Mouse (Mus musculus): Measurements from ENCODE around the gene Kcna10. TPM values are rescaled to one million over a fixed set of nuclear protein-coding genes. Genes with fewer than 3 reads are reported as not detected.

Gene Kcna10
- polyA plus RNA-seq, 1 experiment, result not detected

DNA sequence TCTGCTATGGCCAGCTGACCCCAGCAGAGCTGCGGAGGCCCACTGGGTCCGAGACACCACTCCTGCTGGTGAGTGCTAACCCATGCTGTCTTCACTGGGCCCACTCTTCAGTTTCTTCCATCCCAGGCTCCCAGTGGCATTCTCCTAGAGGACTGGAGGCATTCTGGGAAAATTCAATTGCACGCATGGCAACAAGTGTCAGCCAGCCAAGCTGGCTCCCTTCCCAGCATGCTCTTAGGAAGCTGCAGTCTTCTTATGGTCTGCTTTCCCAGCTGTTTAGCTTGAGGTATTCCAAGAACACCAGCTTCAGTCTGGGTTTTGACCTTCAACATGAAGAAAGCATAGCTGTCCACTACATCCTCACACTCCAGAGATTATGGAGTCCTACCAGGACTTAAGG is 322 bp downstream of the Kcna10 start:
- H3K79me2 ChIP-seq (ENCODE audit: control insufficient read depth, insufficient read depth), result no peaks in the 10 kb centered on the region
- H3ac ChIP-seq (ENCODE audit: control insufficient read depth, insufficient read length, low read depth), result no peak overlapping the region
- H3K27me3 ChIP-seq (ENCODE audit: control insufficient read depth, insufficient read depth, insufficient read length), result peaks cover 41% of the 10 kb centered on the region
- no peak for TF ChIP-seq CTCF (IDR thresholded peaks at IDR 0.05; ENCODE audit: control insufficient read depth, insufficient read depth, insufficient read length)
- no peak for TF ChIP-seq FOSL1 (IDR thresholded peaks at IDR 0.05; ENCODE audit: insufficient read depth, low read length, poor library complexity, severe bottlenecking)
- no peak for TF ChIP-seq MYOG (IDR thresholded peaks at IDR 0.05; ENCODE audit: control insufficient read depth, extremely low read depth, insufficient read length)
- no peak for TF ChIP-seq MYOD1 (IDR thresholded peaks at IDR 0.05; ENCODE audit: control insufficient read depth, insufficient read length, low read depth)
- TF ChIP-seq CEBPB (IDR thresholded peaks at IDR 0.05; ENCODE audit: low read depth), result no peak
- TF ChIP-seq USF1 (IDR thresholded peaks at IDR 0.05; ENCODE audit: low read depth), result no peak
- TF ChIP-seq MAX (IDR thresholded peaks at IDR 0.05), result no peak
- no peaks in the 10 kb centered on the region for H3K36me3 ChIP-seq (ENCODE audit: control insufficient read depth, insufficient read depth)
- no peaks in the 10 kb centered on the region for H3K79me3 ChIP-seq (ENCODE audit: low read depth)
- no peak overlapping the region for H3K4me3 ChIP-seq (ENCODE audit: insufficient read depth, poor library complexity, severe bottlenecking)

DNA sequence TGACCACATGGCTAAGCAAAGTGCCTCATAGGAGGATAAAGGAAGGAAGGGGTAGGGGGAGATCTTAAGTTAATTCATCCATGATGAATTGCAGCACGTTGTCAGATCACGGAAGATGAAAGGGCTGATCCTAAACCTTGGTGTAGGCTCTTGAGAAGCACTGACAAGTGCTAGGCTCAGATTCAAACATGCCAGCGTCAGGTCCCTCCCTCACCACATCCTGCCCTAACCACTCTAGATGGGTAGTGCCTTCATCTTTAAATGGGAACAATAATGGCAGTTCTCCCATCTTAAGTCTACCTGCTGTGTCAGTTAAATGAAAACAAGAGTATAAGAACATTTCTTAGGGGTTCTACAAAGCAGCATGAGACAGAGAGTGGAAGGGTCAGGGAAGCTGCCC is 2.7 kb downstream of the Kcna10 start:
- TF ChIP-seq MAX (IDR thresholded peaks at IDR 0.05) (no peak), MYOD1 (IDR thresholded peaks at IDR 0.05; ENCODE audit: control insufficient read depth, insufficient read length, low read depth) (no peak), USF1 (IDR thresholded peaks at IDR 0.05; ENCODE audit: low read depth) (no peak), CTCF (IDR thresholded peaks at IDR 0.05; ENCODE audit: control insufficient read depth, insufficient read depth, insufficient read length) (no peak), FOSL1 (IDR thresholded peaks at IDR 0.05; ENCODE audit: insufficient read depth, low read length, poor library complexity, severe bottlenecking) (no peak), CEBPB (IDR thresholded peaks at IDR 0.05; ENCODE audit: low read depth) (no peak)
- Histone ChIP-seq H3K27me3 (ENCODE audit: control insufficient read depth, insufficient read depth, insufficient read length) (peaks cover 55% of the 10 kb centered on the region), H3K4me3 (ENCODE audit: insufficient read depth, poor library complexity, severe bottlenecking) (no peak overlapping the region), H3K79me3 (ENCODE audit: low read depth) (no peaks in the 10 kb centered on the region), H3ac (ENCODE audit: control insufficient read depth, insufficient read length, low read depth) (no peak overlapping the region), H3K79me2 (ENCODE audit: control insufficient read depth, insufficient read depth) (no peaks in the 10 kb centered on the region), H3K36me3 (ENCODE audit: control insufficient read depth, insufficient read depth) (no peaks in the 10 kb centered on the region)

- TF ChIP-seq MYOG (IDR thresholded peaks at IDR 0.05; ENCODE audit: control insufficient read depth, extremely low read depth, insufficient read length), result no peak
- TF ChIP-seq CEBPB (IDR thresholded peaks at IDR 0.05; ENCODE audit: low read depth), result no peak
- no peak for TF ChIP-seq CTCF (IDR thresholded peaks at IDR 0.05; ENCODE audit: control insufficient read depth, insufficient read depth, insufficient read length)
- no peak for TF ChIP-seq FOSL1 (IDR thresholded peaks at IDR 0.05; ENCODE audit: insufficient read depth, low read length, poor library complexity, severe bottlenecking)
- no peak for TF ChIP-seq USF1 (IDR thresholded peaks at IDR 0.05; ENCODE audit: low read depth)
- TF ChIP-seq MAX (IDR thresholded peaks at IDR 0.05), result no peak
- no peak for TF ChIP-seq MYOD1 (IDR thresholded peaks at IDR 0.05; ENCODE audit: control insufficient read depth, insufficient read length, low read depth)
- peaks cover 58% of the 10 kb centered on the region for H3K27me3 ChIP-seq (ENCODE audit: control insufficient read depth, insufficient read depth, insufficient read length)
- H3ac ChIP-seq (ENCODE audit: control insufficient read depth, insufficient read length, low read depth), result no peak overlapping the region
- H3K79me3 ChIP-seq (ENCODE audit: low read depth), result no peaks in the 10 kb centered on the region
- H3K36me3 ChIP-seq (ENCODE audit: control insufficient read depth, insufficient read depth), result no peaks in the 10 kb centered on the region
- no peaks in the 10 kb centered on the region for H3K79me2 ChIP-seq (ENCODE audit: control insufficient read depth, insufficient read depth)
- H3K4me3 ChIP-seq (ENCODE audit: insufficient read depth, poor library complexity, severe bottlenecking), result no peak overlapping the region
These were observed 4.2 kb downstream of the Kcna10 start for GRCm38 (mm10) chr3:107187022-107187421.

DNA sequence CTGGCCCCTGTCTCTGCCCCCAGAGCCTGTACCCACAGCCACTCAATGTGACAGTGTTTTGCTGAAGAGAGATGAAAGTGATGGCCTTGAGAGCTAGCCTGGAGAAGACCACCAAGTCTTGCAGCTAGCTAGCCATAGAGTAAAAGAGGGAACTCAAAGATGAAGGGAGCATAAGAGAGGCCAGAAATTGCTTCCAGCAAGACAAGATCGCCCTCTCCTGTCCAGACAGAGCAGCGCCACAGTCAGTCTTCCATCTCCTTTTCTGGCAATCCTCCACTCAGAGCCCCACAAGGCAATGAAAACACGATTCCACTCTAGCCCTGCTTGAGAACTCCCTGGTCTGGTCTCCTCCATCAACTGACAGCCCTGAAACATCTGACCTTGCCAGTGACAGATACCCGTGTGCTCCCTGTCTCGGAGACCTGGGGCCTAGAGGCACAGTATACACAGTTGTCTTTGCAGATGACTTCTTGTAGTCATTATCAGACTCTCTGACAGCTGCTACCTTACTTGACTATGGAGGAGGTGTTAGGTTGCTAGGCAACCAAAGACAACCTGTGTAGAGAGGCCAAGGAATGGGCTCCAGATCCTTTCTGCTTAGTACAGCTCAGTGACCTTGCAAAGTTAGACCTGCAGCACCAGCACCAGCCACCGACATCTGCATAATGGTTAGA is 5.5 kb downstream of the Kcna10 start:
- no peak overlapping the region for H3K4me3 ChIP-seq (ENCODE audit: insufficient read depth, poor library complexity, severe bottlenecking)
- H3ac ChIP-seq (ENCODE audit: control insufficient read depth, insufficient read length, low read depth), result no peak overlapping the region
- no peaks in the 10 kb centered on the region for H3K36me3 ChIP-seq (ENCODE audit: control insufficient read depth, insufficient read depth)
- TF ChIP-seq CEBPB (IDR thresholded peaks at IDR 0.05; ENCODE audit: low read depth) (no peak), MAX (IDR thresholded peaks at IDR 0.05) (no peak), CTCF (IDR thresholded peaks at IDR 0.05; ENCODE audit: control insufficient read depth, insufficient read depth, insufficient read length) (no peak), MYOD1 (IDR thresholded peaks at IDR 0.05; ENCODE audit: control insufficient read depth, insufficient read length, low read depth) (no peak), FOSL1 (IDR thresholded peaks at IDR 0.05; ENCODE audit: insufficient read depth, low read length, poor library complexity, severe bottlenecking) (no peak), USF1 (IDR thresholded peaks at IDR 0.05; ENCODE audit: low read depth) (no peak)
- H3K79me2 ChIP-seq (ENCODE audit: control insufficient read depth, insufficient read depth), result no peaks in the 10 kb centered on the region
- no peaks in the 10 kb centered on the region for H3K79me3 ChIP-seq (ENCODE audit: low read depth)
- peaks cover 49% of the 10 kb centered on the region for H3K27me3 ChIP-seq (ENCODE audit: control insufficient read depth, insufficient read depth, insufficient read length)

GRCm38 (mm10) chr3:107201310-107202180 is 18.7 kb downstream of the Kcna10 start:
- H3ac ChIP-seq (ENCODE audit: control insufficient read depth, insufficient read length, low read depth), result no peak overlapping the region
- TF ChIP-seq FOSL1 (IDR thresholded peaks at IDR 0.05; ENCODE audit: insufficient read depth, low read length, poor library complexity, severe bottlenecking), result no peak
- TF ChIP-seq MYOG (IDR thresholded peaks at IDR 0.05; ENCODE audit: control insufficient read depth, extremely low read depth, insufficient read length), result no peak
- TF ChIP-seq USF1 (IDR thresholded peaks at IDR 0.05; ENCODE audit: low read depth), result no peak
- no peak for TF ChIP-seq MYOD1 (IDR thresholded peaks at IDR 0.05; ENCODE audit: control insufficient read depth, insufficient read length, low read depth)
- no peak for TF ChIP-seq CTCF (IDR thresholded peaks at IDR 0.05; ENCODE audit: control insufficient read depth, insufficient read depth, insufficient read length)
- TF ChIP-seq MAX (IDR thresholded peaks at IDR 0.05), result no peak
- TF ChIP-seq CEBPB (IDR thresholded peaks at IDR 0.05; ENCODE audit: low read depth), result no peak
- H3K79me2 ChIP-seq (ENCODE audit: control insufficient read depth, insufficient read depth), result no peaks in the 10 kb centered on the region
- no peaks in the 10 kb centered on the region for H3K36me3 ChIP-seq (ENCODE audit: control insufficient read depth, insufficient read depth)
- no peak overlapping the region for H3K4me3 ChIP-seq (ENCODE audit: insufficient read depth, poor library complexity, severe bottlenecking)
- no peaks in the 10 kb centered on the region for H3K79me3 ChIP-seq (ENCODE audit: low read depth)
- peaks cover 23% of the 10 kb centered on the region for H3K27me3 ChIP-seq (ENCODE audit: control insufficient read depth, insufficient read depth, insufficient read length)
